Mouse (Mus musculus) Muller cell, postnatal 12 days (primary cell): Measurements from ENCODE around the gene Zfp874a.
"Not testable (repeated sequence)": the region's sequence is repeated elsewhere in the genome, so short reads cannot be mapped to it uniquely, and the experiment has no call there.

Source experiments
- DNase-seq: peaks from one replicate; pipeline ENCODE4 v3.0.0-alpha.2; 2015; ENCODE audit errors: inconsistent ontology term

Gene Zfp874a

DNA sequence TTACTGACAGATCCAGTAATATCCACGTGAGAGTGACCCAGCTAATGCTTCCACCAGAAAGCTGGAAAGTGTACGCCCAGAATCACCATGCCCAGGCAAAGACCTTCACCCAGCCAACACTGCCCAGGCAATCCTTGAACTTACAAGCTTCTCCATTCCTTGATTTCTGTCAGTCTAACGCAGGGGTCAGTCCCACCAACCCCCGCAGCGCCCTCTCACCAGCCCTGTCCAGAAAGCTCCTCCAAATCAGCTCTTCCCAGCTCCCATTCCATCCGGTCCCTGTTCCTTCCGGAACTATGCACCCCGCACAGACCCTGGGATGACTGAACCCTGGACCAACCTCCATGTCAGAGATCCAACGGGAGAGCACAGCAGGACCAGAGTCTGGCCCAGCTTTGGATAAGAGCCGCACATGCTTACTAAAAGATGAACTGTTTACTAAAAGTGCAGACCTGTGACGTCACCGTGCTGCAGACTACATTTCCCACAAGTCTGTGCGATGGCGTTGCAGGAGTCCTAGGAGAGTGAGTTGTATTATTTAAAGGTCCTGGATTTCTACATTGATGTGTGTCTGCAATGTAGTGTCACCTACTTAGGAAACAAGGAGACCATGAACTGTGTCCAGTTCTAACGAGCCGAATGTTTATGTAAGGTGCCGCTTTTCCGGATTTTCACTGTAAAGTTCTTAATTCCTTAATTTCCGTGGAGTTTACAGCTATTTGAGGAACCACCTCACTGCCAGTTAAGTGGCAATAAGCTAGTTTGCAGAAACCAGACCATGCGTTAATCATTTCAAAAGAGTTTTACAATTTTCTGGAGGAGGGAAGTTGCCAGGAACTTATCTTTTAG lies at the start of gene Zfp874a:
Zfp874a (minus strand) TSS at position 453 of the 849 bp plus-strand sequence.
- DNase-seq = peak; percentile 83

DNA sequence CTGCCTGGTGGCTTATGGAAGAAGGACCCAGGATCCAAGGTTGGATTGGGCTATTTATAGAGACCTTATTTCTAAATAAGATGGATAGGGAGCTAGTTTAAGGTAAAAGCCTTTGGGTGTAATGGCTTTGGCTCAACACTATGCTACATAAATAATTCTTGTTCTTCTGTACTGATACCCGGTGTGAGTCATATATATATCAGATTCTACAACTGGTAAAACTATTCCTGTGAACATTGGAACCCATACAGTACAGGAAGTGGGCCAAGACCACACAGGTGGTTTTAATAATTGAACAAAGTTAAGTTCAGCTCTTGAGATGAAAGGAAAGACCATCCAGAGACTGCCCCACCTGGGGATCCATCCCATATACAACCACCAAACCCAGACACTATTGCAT lies 49.5 kb upstream of the Zfp874a start:
- no peak for DNase-seq

DNA sequence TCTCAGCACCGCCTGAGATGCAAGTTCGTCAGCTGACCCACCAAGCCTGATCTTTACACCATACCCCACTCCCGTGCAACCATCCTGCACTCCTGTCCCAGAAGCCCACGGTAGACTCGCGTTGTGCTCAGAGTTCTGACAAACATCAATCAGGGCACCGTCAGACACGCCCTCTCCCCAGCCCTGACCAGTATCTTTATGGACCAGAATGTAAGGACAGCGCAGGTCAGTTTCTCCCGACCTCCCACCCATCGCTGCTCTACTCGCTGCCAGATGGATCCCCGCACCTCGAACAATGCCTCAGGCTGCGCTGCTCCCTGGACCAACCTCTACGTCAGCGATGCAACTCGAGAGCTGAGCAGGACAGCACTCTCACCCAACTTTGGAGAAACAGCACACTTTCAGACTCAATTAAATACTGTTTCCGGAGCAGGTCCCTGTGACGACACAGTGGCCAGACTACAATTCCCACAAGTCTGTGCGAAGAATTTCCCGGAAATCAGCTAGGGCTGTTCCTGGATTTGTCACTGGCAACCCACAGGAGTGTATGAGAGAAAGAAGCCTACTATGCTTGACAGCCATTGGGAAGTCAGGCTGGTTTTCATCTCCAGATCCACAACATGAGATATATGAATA lies 48.8 kb upstream of the Zfp874a start, which contains the start of gene Zfp58:
Zfp58 (minus strand) TSS at position 472 of the 636 bp plus-strand sequence.
- peak; percentile 84 for DNase-seq

DNA sequence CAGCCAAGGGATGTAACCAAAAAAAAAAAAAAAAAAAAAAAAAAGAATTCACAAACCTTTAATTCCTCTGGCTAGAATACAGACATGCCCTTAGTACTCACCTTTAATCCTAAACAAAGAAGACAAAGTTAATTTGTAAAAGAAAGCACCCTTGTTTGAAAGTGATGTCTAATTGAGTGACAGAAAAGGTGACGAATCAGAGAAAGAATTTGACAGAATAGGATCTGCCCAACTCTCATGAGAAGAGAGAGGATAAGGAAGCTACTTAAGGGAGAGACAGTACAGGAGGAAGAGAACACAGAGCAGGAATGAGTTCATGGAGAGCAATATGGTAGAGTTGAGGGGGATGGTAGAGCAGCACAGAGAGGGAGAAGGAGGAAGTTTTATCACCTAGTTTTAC lies 44.2 kb upstream of the Zfp874a start:
- DNase-seq = no peak

DNA sequence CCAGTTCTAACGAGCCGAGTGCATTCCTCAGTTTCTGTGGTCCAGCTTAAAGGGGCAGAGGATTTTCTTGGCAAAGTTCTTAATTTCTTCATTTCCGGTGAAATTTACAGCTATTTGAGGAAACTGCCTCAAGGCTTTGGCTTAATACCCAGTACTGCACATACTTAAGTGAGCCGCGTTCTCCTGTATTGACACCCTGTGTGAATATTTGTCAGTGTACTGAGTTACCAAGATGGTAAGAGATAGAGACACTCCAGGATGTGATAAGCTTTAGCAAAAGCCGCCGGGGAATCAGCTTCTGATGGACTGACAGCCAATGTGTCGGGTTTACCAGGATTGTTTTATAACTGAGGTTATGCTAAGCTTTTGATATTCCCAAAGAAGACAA lies 33.0 kb upstream of the Zfp874a start:
- no peak for DNase-seq

DNA sequence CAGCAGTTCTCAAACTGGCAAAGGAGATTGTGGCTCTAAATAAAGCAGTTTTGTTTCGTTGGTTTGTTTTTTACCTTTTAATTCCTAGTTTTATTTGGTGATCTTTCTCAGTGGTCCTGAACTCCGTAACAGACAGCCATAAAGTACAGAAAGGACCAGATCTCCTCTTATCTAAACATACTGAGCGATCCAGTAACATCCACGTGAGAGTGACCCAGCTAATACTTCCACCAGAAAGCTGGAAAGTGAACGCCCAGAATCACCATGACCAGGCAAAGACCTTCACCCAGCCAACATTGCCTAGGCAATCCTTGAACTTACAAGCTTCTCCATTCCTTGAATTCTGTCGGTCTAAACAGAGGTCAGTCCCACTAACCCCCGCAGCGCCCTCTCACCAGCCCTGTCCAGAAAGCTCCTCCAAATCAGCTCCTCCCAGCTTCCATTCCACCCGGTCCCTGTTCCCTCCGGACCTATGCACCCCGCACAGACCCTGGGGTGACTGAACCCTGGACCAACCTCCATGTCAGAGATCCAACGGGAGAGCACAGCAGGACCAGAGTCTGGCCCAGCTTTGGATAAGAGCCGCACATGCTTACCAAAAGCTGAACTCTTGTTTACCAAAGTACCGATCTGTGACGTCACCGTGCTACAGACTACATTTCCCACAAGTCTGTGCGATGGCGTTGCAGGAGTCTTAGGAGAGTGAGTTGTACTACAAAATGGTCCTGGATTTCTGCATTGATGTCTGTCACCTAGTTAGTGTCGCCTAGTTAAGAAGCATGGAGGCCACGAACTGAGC lies 32.4 kb upstream of the Zfp874a start, which contains the start of gene Zfp874b:
Zfp874b (minus strand) TSS at position 634 of the 799 bp plus-strand sequence.
- DNase-seq = peak; percentile 80

DNA sequence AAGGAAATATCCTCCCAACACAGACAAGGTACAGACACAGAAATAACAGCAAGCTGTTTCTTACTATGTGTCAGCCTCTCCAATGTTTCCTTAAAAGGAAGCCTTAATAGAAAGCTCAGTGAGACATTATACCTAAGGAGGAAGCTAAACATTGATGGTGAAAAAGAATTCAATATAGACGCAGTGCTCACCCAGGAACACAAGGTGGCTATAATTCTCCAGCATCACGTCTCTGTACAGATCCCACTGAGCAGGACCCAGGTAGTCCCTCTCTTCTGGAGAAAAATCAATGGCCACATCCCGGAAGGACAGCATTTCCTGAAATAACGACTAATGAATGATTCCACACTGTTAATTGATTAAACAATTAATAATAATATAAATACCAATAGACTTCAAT lies 30.1 kb upstream of the Zfp874a start:
- no peak for DNase-seq

DNA sequence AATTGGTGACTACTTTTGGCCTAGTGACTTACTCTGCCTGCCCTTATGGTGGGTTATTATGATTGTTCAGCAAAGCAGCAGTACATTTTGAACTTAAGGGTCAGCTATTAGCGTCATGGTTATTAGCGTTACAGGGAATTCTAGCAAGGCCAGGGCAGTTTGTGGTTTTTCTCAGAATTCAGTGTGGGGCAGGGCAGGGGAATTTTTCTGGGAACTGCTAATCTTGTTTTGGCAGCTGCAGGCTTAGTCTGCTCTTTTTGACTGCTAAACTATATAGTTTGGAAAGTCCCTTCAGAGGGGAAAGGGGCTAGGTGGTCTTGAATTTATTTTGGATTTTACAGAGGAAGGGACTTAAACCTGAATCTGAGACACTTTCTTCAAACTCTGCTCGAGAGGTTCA lies 17.9 kb upstream of the Zfp874a start:
- no peak for DNase-seq

DNA sequence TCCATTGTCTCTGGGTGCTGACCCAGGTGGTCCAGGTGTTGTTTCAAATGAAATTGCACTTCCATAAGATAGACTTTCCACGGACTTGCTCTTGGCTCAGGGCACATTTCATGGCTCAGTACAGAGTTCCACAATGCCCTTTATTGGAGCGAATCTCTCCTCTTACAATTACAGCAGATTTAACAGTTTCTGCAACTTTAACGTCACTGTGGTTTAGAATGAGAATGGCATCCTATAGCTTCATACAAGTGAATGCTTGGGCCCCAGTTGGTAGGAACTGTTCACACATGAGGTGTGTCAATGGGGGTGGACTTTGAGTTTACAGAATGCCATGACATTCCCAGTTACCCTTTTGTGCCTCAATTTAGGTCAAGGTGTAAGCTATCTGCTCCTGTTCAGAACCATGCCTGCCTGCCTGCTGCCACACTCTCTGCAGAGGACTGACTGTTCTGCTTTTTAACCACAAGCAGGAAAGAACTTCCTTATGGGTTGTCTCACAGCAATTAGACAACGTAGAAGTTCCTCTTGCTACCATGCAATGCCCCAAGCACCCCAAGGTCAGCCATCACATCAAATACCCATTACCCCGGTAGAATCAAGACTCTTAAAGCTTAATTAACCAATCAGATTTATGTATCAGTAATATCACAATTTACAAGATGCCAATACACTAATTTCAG lies 12.2 kb upstream of the Zfp874a start:
- DNase-seq = not testable (repeated sequence)

DNA sequence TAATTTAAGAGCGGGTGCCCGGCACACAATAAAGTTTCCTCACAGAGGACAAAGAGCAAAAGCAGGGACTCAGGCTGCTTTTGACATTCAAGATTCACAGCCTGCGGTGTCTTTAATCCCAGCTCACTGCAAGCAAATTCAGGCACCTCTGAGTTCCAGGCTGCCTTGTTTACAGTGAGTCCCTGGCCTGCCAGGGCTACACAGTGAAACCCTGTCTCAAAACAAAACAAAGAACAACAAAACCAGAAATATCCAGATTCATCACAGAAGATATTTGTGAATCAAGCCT lies 541 bp upstream of the Zfp874a start:
- no peak for DNase-seq

DNA sequence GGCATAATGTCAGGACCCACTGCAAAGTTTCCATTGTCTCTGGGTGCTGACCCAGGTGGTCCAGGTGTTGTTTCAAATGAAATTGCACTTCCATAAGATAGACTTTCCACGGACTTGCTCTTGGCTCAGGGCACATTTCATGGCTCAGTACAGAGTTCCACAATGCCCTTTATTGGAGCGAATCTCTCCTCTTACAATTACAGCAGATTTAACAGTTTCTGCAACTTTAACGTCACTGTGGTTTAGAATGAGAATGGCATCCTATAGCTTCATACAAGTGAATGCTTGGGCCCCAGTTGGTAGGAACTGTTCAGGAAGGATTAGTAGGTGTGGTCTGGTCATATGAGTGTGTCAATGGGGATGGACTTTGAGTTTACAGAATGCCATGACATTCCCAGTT lies 14.3 kb downstream of the Zfp874a start:
- not testable (repeated sequence) for DNase-seq

DNA sequence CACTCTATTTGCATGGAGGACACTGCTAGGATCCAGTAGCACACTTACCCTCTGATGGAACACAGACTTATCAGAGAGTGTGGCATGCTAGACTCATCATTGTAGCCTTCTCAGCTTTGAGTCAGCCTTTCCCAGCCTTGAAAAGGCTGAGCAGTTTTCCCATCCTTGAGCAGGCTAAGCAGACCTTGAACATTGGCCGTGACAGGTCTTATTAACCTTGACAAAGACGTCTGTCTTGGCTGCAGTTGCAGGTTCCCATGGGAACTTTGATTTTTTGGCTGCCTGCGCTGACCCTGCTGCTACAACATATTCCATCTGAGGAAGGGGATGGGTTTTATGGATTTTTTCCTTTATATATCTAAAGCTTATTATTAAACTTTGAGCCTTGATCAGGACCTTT lies 23.3 kb downstream of the Zfp874a start:
- no peak for DNase-seq

DNA sequence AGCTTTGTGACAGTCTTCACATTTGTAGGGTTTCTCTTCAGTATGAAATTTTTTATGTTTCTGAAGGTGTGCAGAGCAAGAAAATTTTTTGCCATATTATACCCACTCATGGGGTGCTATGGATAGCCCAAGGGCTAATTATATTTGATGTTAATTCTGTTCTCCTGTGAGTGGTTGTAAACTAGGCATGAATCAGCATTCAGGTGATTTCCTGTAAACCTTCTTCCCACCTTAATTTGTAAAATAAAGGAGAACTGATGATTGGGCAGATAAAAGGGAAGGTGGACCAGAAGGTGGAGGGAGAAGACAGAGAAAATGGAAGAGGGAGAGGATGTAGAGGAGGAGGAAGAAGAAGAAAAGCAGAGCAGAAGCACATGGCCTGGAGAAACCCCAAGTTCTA lies 25.7 kb downstream of the Zfp874a start:
- not testable (repeated sequence) for DNase-seq

DNA sequence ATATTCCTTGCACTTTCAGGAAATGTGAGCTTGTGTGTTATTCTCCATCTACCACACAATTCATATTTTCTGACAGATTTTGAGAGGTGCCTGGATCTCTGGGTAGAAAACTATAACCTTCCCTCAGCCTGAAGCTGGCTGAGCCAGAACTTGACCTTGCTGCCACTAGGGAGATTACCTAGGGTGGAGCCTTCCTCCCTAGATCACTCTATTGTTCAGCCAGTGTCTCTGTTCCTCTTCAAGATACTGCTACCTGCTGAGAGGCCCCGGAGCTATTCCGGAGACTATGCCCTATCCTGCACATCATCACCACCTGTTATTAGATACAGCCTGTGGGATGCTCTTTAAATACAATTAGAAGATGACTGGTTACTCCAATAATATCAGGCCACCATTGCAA lies 28.9 kb downstream of the Zfp874a start:
- not testable (repeated sequence) for DNase-seq

DNA sequence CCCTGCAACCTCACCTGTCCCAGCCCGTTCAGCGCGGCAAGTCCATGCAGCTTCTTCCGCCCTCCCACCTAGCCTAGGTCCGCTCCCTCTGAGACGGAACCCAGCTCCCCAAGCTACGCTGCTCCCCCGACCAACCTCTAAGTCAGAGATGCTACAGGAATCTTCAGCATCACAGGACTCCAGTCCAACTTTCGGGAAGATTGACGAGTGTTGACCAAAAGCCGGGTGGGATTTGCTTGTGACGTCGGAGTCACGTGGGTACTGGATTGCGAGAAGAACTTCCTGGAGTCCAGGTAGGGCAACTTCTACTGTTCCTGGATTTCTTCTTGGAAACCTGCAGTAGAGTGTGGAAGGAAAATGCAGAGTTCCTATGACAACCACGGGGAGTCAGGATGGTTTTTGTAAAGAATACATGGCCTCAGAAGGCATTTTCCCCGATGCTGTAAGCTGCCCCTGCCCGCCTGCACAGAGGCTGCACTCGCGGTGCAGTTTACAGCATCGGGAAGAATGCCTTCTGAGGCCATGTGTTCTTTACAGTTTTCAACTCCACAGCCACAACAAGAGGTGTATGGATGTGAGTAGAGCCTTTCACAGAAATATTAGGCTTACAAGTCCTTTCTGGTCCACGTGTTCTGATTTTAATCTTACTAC lies 30.1 kb downstream of the Zfp874a start, which contains the start of gene Zfp459:
Zfp459 (minus strand) TSS at position 212 of the 651 bp plus-strand sequence.
- peak; percentile 56 for DNase-seq

DNA sequence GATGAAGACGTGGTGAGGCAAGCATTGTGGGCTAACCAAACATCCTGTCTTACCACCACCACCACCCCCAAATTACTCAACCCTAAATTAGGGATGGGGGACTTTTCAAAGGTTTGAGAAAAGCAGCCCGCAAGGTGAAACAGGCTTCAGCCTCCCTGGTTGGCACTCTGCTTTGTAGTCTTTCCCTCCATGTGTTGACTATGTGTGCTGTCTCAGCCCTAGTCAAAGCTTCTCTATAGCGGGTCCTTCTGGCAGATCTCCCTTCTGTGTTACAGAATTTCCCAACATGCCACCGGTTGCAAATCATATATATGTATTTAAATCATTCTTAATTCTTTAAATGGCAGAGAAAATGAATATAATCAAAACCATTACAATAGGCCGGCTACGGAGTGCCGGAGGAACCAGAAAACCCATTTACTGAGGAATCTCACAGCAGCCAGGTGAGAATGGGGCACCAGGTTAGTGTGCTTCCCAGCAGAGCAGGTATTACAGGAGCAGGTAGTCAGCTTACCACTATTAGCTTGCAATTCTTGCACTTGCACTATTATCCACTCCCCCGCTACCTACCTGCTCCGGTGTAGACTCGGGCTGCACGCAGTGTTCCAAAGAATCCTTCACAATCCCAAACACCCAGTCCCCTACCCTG lies 30.7 kb downstream of the Zfp874a start:
- no peak for DNase-seq

DNA sequence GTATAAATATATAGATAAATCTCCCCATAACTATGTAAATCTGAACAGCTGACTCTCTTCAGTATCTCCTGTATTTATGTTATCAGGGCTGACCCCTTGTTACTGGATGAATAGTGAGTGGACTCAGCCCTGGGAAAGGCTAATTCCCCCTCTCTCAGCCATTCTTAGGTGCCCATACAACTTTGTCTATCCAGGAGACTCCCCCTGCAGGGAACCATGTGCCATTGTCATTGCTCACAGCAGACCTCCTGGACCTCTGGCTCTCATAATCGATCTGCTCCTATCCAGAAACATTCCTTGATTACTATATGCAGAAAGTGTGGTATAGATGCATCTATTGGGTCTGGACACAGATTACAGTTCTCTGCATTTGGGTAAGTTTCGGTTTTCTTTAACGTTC lies 34.6 kb downstream of the Zfp874a start:
- DNase-seq = no peak

DNA sequence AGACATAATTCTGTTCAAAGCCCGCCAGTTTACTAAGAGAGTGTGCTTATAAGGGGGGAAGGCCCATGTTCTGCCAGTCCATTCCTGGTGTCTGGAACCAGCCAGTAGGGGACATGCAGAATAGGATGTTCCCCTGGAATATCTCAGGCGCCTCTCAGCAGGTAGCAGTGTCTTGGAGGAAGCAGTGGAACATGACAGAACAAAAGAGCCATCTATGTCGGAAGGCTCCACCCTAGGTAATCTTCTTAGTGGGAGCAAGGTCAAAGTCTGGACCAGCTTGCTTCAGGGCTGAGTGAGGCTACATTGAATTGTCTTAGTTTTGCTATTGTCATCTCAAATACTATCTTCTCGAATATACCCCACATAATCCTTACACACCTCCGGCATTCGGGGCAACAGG lies 35.7 kb downstream of the Zfp874a start:
- DNase-seq = no peak

DNA sequence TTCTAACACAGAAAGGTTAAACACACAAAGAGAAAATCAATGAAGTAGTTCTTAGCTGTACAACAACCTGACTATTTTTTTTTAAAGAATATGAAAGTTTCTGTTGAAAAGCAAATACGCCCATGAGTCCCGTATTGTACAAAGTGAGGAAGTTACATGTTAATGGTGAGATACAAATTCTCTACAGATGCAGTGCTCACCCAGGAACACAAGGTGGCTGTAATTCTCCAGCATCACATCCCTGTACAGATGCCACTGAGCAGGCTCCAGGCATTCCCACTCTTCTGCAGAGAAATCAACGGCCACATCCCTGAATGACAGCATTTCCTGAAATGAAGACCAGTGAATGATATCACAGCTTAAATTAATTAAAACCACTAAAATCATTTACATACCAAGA lies 37.8 kb downstream of the Zfp874a start:
- DNase-seq = not testable (repeated sequence)

DNA sequence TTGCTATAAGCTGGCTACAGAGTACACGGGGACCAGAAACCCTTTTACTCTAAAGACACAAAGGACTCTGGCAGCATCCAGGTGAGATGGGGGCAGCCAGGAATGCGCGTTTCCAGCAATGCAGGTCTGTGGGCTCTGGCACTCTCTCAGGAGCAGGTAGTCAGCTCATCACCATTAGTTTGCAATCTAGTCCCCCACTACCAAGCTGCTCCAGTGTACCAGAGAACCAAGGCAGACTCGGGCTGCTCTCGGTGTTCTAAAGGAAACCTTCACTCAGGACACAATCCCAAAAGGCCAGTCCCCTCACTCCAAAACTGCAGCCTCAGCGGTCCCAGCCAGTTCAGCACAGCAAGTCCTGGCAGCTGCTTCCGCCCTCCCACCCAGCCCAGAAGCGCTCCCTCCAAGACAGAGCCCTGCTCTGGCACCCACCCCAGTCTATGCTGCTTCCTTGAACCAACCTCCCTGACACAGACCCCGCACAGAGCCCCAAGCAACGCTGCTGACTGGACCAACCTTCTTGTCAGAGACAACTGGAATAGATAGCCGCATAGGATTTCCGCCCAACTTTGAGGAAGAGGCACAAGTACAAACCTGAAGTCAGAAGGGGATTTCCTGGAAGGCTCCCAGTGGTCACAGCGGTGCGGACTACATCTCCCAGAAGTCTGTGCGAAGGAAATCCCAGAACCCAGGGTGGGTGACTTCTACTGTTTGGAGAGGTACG lies 52.1 kb downstream of the Zfp874a start, which contains the start of gene Zfp429:
Zfp429 (minus strand) TSS at position 637 of the 721 bp plus-strand sequence.
- peak; percentile 78 for DNase-seq
